Mouse (Mus musculus): ENCODE results near the gene Ank.

Gene Ank

GRCm38 (mm10) chr15:27496596-27497299 is 30.3 kb downstream of the Ank start:
- no peak for DNase-seq (ENCODE audit: extremely low spot score, low spot score)

DNA sequence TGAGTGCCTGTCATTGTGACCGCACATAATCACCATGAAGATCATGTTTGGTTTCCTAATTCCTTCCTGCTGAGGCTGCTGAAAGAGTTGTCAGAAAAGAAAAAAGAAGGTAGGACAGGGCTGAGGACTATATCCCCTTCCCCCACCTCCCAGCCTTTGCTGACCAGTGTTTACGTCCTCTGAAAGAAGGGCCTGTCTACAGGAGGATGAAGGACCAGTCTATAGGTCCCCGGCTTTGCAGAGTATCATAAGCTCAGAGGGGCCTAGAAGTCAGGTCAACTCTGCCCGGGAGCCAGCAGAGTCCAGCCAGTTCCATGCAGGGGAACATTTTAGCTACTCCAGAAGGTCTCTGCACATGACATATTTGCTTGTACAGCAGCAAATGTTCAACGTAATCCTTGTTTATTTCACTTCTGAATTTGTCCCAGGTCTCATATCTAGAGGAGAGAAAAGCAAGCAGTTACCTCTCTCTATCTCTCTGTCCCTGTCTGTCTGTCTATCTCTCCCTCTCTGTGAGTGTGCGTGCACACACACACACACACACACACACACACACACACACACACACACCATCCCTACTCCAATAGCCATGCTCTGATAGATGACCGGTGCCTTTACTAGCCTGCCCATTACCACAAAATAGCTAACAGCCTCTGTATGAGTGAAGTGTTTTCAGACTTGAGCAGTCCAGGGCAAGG is 31.0 kb downstream of the Ank start:
- DNase-seq (ENCODE audit: extremely low spot score, low spot score): peak; percentile 30

DNA sequence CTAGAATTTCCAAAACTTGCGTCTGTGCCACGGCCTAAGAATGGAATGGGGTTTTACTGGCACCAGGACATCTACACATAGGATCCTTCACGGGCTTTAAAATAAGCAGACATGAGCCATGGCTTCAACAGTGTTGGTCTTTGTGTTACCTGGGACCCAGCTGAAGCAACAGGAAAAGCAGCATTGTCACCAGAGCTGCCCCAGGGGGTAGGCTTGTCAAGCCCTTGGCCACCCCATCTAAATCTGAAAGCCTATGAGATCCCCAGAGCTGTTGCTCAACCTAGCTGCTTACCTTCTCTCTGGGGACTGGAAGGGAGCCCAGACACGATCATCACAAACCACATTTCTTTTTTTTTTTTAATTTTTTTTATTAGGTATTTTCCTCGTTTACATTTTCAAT is 31.6 kb downstream of the Ank start:
- DNase-seq (ENCODE audit: extremely low spot score, low spot score): no peak

DNA sequence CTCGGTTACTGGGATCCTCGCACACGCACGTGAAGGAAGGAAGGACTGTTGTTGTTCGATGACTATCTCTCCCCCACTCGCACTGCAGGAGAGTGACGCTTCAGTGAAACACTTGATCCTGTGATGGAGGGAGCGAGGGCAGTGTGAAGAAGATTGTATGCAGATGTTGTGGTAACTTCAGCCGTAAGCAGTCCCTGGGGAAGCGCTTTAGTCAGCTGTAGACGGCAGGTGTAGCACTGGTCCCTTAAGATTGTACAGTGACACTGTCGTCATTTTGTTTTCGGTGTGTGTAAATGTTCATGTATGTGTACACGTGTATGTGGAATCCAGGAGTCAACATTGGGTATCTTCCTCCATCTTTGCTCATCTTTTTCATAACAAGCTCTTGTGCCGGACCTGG is 33.9 kb downstream of the Ank start:
- DNase-seq (ENCODE audit: extremely low spot score, low spot score): no peak

GRCm38 (mm10) chr15:27502338-27502737 is 35.9 kb downstream of the Ank start:
- no peak for DNase-seq (ENCODE audit: extremely low spot score, low spot score)

GRCm38 (mm10) chr15:27503221-27503620 is 36.7 kb downstream of the Ank start:
- DNase-seq (ENCODE audit: extremely low spot score, low spot score): no peak

GRCm38 (mm10) chr15:27503801-27504730 is 37.6 kb downstream of the Ank start:
- no peak for DNase-seq (ENCODE audit: extremely low spot score, low spot score)

- no peak for DNase-seq (ENCODE audit: extremely low spot score, low spot score)
Observed at GRCm38 (mm10) chr15:27506127-27506886, 39.8 kb downstream of the Ank start.

DNA sequence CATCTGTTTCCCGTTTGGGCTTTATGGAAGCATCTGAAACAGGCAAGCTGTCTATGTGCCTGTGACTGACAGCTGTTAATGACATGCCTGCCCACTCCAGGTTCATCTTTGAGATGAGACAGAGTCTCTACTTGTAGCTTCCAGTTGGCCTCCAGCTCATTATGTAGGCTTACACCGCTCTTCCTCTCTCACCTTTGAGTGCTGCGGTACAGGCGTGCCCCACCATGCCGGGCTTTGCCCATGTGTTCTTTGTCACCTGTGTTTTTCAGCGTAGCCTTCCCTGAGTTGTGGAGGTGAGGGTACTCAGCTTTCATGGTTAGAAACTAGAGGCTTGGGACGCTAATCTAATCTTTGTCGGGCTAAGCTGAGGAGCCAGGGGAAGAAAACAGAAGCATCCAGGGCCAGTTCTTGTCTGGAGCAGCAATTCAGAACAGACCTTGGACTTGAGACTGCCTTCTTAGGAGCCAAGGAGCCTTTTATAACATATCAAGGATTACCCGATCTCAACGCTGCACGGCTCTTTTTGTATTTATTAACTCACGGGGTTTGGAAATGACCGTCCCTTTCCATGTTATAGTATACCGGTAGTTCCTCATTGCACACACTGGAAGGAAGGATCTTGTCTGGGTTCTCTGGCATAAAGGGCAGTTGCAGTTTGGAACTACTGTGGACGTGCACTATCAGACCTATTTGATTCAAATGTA is 40.6 kb downstream of the Ank start:
- DNase-seq (ENCODE audit: extremely low spot score, low spot score): no peak

GRCm38 (mm10) chr15:27508169-27508568 is 41.7 kb downstream of the Ank start:
- no peak for DNase-seq (ENCODE audit: extremely low spot score, low spot score)

- DNase-seq (ENCODE audit: extremely low spot score, low spot score): no peak
Observed at GRCm38 (mm10) chr15:27508982-27509381, 42.5 kb downstream of the Ank start.

DNA sequence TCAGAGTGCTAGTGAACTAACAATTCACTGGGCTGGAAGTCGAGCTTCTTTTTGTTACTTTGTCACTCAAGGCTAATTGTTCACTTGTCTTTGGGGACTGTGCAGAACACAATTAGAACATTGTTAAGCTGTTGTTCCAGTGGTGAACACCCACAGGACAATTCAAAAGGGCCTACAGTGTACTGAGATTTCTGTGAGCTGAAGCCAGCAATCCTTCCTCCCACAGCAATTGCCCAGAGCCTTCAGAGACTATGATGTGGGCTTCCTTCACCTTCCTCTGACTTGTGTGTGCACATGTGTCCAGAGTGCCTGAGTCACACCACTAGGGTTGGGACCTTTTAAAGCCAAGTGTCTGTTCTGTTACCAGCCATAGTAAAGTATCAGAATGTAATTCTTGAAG is 50.5 kb downstream of the Ank start:
- no peak for DNase-seq (ENCODE audit: extremely low spot score, low spot score)

GRCm38 (mm10) chr15:27518026-27518425 is 51.5 kb downstream of the Ank start:
- no peak for DNase-seq (ENCODE audit: extremely low spot score, low spot score)

GRCm38 (mm10) chr15:27519857-27520256 is 53.4 kb downstream of the Ank start:
- DNase-seq (ENCODE audit: extremely low spot score, low spot score): no peak

DNA sequence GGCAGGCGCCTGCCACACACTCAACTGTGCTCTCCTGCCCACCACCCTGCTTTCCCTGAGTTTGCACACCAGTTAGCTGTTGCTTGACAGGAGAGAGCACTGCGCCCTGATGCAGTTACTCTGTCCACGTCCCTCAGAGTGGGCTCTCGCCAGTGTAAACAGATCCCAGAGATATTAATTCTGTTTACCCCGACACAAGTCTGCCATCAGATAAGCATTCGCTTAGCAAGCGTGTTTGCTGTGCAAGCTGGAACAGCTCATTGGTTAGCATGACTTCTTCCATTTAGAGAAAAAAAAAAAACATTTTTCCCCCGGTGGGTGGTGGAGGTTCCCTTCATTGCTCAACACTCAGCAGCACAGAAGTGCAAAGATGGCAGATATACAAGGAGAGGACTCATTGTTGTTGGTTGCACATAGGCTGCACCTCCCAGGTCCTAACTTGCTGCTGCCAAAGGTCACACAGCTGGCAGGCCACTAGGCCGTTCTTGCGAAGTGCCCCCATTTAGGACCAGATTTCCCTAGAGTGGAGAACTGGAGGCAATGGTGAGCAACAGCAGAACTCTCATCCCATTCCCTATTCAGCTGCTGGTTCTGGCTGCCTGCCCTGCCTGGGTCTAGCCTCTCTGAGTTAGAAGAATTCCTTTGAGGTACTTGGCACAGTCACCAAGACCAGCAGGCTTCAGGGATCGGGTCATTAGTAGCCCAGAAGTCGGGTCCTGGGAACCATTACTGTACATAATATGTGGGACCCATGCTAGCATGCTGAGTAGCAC is 58.9 kb downstream of the Ank start:
- no peak for DNase-seq (ENCODE audit: extremely low spot score, low spot score)

- no peak for DNase-seq (ENCODE audit: extremely low spot score, low spot score)
Observed at GRCm38 (mm10) chr15:27528896-27529295, 62.4 kb downstream of the Ank start.

DNA sequence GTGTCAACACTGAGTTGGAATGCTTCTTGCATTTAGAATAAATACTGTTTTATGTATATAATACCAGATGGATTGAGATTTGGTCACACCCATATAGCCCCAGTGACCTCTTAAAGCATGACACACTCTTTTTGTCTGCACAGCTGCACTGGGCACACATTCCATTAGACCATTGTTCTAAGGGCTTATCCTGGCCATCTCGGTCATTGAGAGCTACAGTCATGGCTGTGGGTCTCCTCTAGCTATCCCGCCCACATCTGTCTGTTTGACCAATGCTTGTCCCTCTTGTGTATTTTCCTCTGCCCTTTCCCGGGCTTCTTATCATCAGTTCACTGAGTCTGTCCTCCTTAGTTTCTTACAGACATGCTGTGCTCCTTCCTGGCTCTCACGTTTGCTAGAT is 63.5 kb downstream of the Ank start:
- DNase-seq (ENCODE audit: extremely low spot score, low spot score): no peak

DNA sequence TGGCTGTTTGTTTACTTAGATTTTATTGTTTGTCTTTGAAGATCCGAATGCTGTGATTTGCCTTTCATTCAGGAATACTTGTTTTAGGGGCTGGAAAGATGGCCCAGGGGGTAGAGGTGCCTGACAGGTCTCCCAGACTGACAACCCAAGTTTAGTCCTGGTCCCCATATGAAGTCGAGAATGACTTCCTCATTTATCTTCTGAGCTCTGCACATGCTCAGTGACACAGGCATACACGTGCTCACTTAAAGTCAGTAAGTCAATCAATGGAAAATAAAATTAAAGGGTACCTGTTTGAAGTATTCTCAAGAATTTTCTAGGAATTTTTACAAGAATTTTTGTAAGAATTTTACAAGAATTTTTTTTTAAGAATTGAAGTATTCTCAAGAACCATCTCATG is 66.6 kb downstream of the Ank start:
- no peak for DNase-seq (ENCODE audit: extremely low spot score, low spot score)

DNA sequence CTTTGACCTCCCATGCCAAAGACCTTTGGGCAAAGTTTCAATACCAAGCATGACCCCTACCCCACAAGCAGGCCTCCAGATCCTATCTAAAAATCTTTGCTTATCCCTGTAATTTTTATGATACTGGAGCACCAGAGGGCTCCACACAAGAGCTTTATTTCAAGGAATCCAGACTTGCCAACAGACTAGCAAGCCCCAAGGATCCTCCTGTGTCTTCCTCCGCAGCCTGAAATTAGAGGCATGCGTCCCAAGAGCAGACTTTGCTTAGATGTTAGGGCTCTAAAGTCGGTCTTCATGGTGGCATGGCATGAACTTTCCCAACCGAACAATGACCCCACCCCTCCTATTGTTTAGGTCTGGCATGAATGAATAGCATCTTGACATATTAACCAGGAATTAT is 69.2 kb downstream of the Ank start:
- DNase-seq (ENCODE audit: extremely low spot score, low spot score): no peak

DNA sequence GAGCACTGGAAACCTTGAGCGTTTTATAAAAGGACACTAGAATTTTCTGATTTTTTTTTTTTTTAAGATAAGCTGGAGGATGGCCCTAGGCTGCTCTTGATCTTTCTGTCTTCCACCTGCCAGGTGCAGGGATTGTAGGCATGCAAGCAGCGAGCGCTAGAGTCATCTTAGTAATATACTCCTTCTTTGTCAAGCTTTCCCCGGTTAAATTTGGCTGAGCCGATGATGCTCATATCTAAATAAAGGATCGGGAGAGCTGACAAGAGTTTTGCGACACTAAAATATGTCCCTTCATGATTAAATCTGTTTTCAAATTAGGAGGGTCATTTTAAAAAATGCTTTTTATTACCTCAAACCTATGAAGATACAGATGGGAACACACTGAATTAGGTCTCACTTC is 69.7 kb downstream of the Ank start:
- no peak for DNase-seq (ENCODE audit: extremely low spot score, low spot score)

Data from neural tube, embryonic 10.5 days (tissue).